Mouse (Mus musculus) ovary, postnatal 36 days (tissue): ENCODE measurements around the gene Rem2.
A peak's percentile ranks its signal among the peaks of the same experiment; 100 is the strongest.

Source experiments
- DNase-seq: peaks from one replicate; pipeline ENCODE4 v3.0.0; 2022; ENCODE audit warnings: low spot score, mixed read lengths

Rem2 gene

DNA sequence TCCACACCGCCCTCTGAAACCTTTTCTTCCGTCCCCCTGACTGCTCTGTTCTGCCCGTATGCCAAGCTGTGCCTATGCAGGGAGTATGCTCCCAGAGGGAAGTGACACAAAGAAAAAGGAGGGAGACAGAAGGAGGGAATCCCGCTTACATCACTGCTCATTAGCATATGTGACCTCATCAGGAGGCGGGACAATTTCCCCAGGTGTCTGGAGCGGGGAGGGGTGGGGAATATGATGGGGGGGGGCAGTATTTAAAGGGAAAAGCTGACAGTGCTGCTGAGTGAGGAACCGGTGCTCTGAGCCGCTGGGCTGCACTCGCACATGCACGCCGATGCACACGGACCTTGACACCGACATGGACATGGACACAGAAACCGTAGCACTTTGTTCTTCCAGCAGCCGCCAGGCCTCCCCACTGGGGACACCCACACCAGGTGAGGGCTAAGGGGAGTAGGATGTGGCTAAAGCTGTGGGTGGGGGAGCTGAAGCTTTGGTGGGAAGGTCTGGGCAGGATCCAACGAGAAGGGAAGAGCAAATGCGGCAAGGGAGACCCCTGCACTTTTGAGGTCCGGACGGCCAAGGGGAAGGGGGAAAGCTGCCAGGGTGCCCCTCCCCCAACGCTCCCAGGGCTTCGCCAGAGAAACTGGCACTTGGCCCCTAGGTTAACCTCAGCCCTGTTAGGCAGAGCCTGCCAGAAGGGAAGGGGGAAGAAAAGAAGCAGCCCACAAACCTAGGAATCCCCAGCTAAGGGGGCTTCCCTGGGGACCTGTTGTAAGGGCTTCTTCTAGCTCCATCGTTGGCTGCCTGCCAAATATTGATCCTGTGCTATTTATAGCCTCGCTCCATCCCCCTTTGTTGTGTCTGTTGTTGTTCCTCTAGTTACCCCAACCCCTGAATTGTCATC lies at the start of gene Rem2:
Rem2 (plus strand) TSS at position 160 of the 904 bp plus-strand sequence.
- DNase-seq, result no peak

DNA sequence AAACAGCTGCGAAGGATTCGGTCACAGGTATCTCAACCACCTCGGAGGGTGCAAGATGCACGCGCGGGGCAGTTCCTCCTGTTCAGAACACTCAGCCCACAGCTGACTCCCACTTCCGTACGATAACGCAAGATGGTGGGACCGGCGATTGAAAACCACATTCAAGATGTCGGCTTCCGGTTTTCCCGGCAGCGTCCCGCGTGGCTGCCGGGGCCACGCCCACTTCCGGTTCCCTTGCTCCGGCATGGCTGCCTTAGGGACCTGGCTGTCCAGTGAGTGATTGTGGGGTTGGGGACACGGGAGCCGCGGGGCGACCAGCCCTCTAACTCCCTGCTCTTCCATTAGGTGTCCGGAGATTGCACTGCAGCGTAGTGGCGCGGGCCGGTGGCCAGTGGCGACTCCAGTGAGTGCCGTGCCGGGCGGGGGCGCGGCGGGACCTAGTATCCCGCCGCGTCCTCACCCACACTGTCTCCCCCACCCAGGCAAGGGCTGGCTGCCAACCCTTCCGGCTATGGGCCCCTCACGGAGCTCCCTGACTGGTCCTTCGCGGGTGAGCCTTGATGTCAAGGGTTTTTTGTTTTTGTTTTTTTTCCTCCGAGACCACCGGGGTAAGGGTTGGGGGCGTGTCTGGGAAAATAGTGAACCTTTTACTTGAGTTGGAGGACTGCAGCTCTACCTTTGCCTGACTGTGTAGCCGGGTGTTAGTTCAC lies 49.1 kb upstream of the Rem2 start, which contains the start of gene Mrpl52:
Mrpl52 (plus strand) TSS at position 221 of the 710 bp plus-strand sequence.
- DNase-seq, result peak; percentile 92

DNA sequence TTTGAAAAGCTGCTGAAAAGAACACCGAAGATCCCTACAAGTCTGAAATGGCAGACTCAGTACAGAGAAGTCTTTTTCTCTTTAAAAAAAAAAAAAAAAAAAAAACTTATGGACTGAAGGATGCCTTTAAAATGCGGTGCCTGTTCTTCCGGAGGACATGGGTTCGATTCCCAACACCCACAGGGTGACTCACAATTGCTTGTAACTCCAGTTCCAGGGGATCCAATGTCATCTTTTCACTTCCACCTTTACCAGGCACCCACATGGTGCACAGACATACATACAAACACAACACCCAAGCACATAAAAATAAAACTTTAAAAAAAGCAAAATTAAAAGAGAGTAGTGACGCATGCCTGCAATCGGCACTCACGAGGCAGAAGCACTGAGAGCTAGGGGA lies 48.2 kb upstream of the Rem2 start:
- DNase-seq, result no peak

GRCm38 (mm10) chr14:54428421-54428820 lies 47.5 kb upstream of the Rem2 start:
- DNase-seq, result no peak

DNA sequence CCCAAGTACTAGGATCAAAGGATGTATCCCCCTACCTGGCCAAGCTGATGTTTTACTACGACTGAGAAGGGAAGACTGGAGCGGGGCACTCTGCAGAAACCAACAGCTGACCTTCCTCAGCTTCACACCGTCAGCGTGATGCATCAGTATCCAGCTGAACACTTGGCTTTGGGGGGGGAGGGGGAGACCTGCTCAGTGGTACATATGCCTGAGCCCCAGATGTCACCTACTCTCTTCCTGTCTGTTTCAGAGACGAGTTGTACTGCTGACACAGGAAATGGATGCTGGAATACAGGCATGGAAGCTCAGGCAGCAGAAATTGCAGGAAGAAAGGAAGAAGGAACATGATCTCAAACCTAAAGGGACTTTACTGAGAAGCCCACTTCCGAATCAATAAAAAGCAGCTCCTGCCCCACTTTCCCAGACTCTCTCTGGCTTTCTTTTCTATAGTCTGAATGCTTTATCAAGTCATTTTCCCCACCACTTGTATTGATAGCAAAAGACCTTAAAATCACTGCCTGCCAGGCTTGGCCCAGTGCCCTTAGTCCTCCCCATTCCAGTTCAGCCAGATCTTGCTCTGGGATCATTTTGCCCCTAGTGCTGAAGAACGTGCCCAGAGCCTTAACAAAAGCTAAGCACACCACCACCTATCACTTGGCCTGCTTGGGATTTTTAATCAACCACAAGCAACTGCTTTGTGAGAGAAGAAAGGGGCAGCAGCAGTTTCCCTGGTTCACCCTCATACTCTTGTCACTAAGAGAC lies 46.4 kb upstream of the Rem2 start:
- peak; percentile 47 for DNase-seq

DNA sequence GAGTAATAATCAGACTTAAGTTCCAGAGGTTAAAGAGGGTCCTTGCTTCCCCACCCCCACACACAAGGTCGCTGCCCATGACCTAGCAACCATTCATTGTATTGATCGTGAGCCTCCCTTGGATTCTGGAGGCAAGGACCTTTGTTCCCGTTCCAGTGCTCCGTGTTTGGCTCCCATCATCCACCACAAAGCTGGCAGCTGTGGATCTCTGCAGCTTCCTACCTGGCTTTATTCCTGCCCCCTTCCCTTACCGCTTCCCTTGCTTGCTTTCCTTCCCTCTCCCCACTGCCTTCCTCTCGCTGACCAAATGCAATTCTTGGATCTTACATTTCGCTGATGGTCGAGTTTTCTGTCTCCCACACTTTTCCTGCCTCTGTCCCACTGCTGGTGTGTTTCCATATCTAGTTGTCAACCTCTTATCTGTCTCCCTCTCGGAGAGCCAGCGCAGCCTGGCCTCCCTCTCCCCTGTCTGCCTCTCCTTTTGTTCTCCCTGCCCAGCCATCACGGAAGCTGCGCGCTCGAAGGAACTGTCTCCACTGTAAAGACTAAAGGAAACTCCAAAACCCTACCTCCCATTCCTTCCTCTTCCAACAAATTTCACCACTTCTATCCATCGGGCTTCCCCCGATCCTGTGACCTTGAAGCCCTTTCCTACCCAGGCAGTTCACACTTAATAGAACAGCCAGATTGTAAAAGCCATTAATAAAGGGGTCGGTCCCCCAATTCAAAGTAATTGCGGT lies 45.3 kb upstream of the Rem2 start:
- peak; percentile 46 for DNase-seq

DNA sequence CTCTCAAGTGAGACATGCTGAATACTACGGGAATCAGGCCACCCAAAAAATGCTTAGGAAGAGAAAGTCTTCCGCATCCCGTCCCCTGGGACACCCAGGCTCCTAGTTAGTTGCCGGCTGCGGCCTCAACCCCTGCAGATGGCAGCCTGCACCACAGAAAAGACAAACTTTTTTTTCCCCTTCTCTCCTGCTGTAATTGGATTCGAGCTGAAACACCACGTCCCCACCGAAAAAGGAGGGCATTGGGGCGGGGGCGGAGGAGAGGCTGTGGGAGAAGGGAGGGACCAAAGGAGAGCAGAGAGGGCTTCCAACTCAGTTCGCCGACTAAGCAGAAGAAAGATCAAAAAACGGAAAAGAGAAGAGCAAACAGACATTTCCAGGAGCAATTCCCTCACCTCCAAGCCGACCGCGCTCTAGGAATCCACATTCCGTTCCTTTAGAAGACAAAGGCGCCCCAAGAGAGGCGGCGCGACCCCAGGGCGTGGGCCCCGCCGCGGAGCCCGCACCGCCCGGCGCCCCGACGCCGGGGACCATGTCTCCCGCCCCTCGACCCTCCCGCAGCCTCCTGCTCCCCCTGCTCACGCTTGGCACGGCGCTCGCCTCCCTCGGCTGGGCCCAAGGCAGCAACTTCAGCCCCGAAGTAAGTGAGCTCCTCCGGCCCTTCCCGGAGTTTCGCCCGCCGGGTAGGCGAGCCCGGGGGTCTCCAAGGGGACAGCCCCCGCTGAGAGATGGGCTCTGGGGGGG lies 44.4 kb upstream of the Rem2 start, which contains the start of gene Mmp14:
Mmp14 (plus strand) TSS at position 279 of the 744 bp plus-strand sequence.
- peak; percentile 81 for DNase-seq

DNA sequence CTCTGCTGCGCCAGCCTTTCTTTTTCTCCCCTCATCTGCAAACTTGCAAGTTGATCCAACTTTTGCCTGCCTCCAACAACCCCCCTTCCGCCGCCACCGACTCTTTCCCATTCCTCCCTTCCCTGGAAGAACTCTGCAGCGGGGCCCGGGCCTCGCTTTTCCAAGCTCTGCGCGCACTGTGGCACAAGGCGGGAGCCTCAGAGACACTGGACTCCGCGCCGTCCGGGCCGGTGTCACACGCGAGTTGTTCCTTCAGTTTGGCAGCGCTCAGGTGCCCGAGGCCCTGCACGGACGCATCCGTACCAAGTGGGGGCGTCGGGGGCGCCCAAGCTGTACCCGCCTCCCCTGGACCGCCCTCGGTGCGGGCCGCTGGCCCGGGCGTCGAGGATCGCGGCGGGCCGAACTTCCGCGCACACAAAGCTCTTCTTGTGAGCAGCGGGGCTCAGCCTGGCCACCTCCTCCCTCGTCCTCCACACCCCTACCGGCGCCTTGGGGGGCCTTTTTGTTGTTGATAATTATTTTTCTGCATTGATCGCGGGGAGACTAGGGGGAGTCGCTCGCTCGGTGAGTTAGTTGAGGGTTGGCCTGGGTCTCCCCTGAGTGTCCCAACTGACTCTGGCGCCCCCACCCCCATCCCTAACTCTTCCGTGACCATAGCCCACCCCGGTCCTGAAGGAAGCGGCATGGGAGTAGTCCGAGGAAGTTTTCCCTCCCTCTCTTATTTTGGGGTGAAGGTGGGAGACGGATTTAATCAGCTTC lies 43.6 kb upstream of the Rem2 start:
- DNase-seq, result peak; percentile 61

DNA sequence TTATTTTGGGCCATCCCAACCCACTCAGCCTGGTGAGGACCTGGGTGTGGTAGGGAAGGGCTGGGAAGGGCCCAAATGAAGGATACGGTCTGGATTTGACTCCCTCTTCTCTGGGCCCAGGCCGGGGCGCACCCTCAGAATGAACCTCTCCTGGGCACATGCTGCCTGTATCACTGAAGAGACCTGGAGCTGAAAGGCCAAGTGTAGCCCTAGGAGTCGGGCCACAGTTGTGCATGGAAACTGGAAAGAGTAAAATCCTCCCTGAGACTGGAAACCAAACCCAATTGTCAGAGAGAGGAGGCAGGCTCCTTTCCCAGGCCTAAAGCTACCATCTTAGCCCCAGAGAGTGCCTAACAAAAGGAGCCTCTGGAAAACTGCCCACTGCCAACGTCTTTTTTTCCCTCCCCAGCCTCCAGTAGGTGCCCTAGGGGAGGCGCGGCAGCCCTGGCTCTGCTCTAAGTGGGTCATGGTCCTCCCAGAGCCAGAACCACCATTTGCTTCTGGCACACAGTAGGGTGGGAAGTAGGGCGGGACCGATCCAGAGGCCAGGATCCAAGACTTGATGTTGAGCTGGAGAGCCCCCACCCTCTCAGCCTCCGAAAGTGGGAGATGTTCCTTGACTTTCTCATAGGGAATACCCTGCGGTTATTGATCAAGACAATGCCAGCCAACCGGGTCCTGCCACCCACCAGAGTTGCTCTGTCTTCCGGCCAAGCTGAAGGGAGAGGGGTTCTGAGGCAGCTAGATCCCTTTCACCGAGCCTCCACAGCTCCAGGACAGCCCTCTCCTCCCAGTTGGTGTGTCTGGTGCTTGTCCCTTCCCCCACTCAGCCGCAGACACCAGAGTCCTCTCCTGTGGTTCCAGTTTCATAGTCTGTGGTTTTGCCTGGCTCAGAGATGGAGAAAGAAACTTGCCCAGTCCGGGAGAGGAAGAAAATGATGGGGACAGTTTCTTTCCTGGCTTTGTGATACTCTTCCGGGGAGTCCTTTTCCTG lies 42.8 kb upstream of the Rem2 start:
- DNase-seq, result peak; percentile 44

DNA sequence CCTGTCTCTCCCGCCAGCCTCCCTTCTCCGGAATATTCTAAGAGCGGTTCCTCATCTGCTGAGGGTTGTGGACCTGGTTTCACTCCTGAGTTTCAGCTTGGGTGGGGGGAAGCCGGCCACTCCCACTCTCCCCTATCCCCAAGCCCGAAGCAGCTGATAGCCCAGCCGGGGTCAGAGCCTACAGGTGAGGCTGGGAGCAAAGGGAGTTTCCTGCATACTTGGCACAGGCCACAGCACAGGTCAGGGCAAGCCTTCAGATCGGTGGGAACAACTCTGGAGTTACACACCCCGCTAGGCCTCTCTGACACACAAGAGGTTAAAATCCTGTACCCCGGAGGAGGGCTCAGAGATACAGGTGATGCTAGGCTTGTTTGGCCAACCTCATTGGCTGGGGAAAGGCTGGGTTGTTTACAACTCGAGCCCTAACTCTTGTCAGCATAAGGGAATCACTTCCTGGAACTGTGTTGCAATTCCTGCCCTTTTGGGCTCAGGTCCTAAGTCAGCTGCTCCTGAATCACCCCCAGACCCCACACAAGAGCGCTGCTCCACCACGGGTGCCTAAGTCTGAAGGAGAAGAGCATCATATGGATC lies 41.9 kb upstream of the Rem2 start:
- peak; percentile 17 for DNase-seq

GRCm38 (mm10) chr14:54435194-54435918 lies 40.5 kb upstream of the Rem2 start:
- no peak for DNase-seq

DNA sequence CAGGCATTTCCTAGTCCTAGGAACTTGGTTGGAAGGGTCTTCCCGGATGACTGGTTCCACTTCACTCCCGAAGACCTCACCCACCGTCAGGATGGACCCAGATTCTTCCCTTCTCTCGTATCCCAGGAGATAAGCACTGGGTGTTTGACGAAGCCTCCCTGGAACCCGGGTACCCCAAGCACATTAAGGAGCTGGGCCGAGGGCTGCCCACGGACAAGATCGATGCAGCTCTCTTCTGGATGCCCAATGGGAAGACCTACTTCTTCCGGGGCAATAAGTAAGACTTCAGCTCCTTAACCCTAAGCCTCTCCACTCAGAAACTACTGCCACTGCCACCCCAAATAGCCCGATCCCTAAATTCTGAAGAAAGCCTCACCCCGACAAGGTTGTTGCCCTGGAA lies 36.7 kb upstream of the Rem2 start:
- DNase-seq, result no peak

DNA sequence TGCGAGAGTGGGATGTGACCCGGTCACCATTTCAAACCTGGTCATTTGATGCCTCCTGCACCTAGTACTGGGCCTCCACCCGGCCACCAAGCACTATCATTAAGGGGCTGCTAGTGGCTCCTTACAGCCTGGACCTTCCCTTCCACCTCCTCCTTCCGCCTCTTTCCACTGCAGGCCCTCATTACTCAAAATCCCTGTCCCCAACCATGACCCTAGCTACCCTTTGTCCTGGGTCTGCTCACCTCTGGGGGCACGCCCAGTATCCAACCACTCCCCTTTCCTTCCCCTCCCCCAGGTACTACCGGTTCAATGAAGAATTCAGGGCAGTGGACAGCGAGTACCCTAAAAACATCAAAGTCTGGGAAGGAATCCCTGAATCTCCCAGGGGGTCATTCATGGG lies 36.3 kb upstream of the Rem2 start:
- no peak for DNase-seq

GRCm38 (mm10) chr14:54440538-54440937 lies 35.4 kb upstream of the Rem2 start:
- DNase-seq, result no peak

- no peak for DNase-seq
Measured at GRCm38 (mm10) chr14:54441365-54441764, 34.5 kb upstream of the Rem2 start.

DNA sequence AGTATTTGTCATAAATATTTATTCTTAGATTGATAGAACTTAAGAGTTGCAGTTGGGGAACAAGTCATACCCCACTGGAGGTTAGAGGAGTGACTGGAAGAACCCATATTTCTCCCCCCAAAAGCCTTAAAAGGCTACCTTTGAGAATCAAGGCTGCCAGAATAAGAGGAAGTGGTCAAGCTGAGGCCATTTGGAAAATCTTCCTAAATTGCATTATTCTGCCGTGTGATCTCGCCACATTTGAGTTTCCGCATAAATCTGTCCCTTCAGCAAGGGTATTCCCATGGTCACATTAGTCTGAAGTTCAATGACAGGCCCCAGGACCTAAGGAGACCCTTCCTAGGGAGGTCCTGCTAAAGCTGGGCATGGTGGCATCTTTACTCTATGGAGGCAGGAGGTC lies 33.4 kb upstream of the Rem2 start:
- DNase-seq, result no peak

DNA sequence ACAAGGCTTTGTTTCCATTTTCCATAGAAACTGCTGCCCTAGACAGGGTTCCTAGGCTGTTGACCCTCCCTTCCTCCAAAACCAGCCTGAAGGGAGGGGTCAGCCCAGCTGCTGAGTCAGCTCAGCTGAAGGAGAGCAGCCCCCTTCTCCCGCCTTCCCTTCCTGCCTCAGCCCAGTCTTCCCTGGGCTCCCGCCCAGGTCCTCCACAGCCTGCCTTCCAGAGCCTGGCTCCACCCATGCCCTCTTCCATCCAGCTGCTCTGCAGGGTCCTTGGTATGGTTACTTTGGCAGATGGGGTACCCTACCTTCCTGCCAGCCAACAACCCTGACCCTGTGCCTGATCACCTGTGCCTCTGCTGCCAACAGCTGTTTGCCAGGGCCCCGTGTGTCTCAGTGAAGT lies 32.7 kb upstream of the Rem2 start:
- DNase-seq, result peak; percentile 50
